Mouse (Mus musculus): ENCODE results near the gene Esrrg.

- TF ChIP-seq GATA1 (IDR thresholded peaks at IDR 0.05; ENCODE audit: borderline replicate concordance, low read length) (no peak), CTCF (IDR thresholded peaks at IDR 0.05; ENCODE audit: low read depth, low read length) (no peak), POLR2AphosphoS5 (IDR thresholded peaks at IDR 0.05; ENCODE audit: insufficient replicate concordance, low read depth, low read length) (no peak), TAL1 (conservative IDR thresholded peaks at IDR 0.05; ENCODE audit: low read depth, low read length) (no peak), GATA2 (IDR thresholded peaks at IDR 0.05; ENCODE audit: borderline replicate concordance, low read depth, low read length) (no peak)
Observed at GRCm38 (mm10) chr1:188080261-188080875, 471.8 kb downstream of the Esrrg start.
